Mouse (Mus musculus): ENCODE measurements around the gene Rabgap1l.

- TF ChIP-seq CTCF (IDR thresholded peaks at IDR 0.05; ENCODE audit: low read depth, low read length) (no peak), POLR2A (IDR thresholded peaks at IDR 0.05; ENCODE audit: borderline replicate concordance, low read depth, low read length) (no peak)
Measured at GRCm38 (mm10) chr1:160550636-160551035, 242.4 kb downstream of the Rabgap1l start.
